Mouse (Mus musculus) lung, postnatal 14 days (tissue): ENCODE results near the gene Fgf4.

Experiments
- DNase-seq: peaks from one replicate; pipeline ENCODE4 v3.0.0; 2021

The Fgf4 gene

GRCm38 (mm10) chr7:144847067-144847466 lies at the start of gene Fgf4:
TSS of gene Fgf4 (plus strand) at chr7:144847367.
- no peak for DNase-seq

GRCm38 (mm10) chr7:144798471-144798870 lies 48.7 kb upstream of the Fgf4 start:
- DNase-seq, result peak; percentile 11

GRCm38 (mm10) chr7:144807036-144807435 lies 40.1 kb upstream of the Fgf4 start:
- no peak for DNase-seq

GRCm38 (mm10) chr7:144807976-144808577 lies 39.1 kb upstream of the Fgf4 start:
- no peak for DNase-seq

GRCm38 (mm10) chr7:144811521-144811920 lies 35.6 kb upstream of the Fgf4 start:
- peak; percentile 21 for DNase-seq

GRCm38 (mm10) chr7:144821901-144822300 lies 25.3 kb upstream of the Fgf4 start:
- no peak for DNase-seq

- no peak for DNase-seq
Measured at GRCm38 (mm10) chr7:144823988-144824387, 23.2 kb upstream of the Fgf4 start.

GRCm38 (mm10) chr7:144828369-144828768 lies 18.8 kb upstream of the Fgf4 start:
- DNase-seq, result no peak

- DNase-seq, result no peak
Measured at GRCm38 (mm10) chr7:144837891-144838488, 9.2 kb upstream of the Fgf4 start, which contains the start of gene Fgf3. TSS of gene Fgf3 (plus strand) at chr7:144838083.

- no peak for DNase-seq
Measured at GRCm38 (mm10) chr7:144838522-144839503, 8.4 kb upstream of the Fgf4 start.

GRCm38 (mm10) chr7:144846158-144846557 lies 1.0 kb upstream of the Fgf4 start:
- peak; percentile 60 for DNase-seq

- no peak for DNase-seq
Measured at GRCm38 (mm10) chr7:144851321-144851720, 4.2 kb downstream of the Fgf4 start.

GRCm38 (mm10) chr7:144854966-144855365 lies 7.8 kb downstream of the Fgf4 start:
- DNase-seq, result no peak

- DNase-seq, result no peak
Measured at GRCm38 (mm10) chr7:144857158-144857557, 10.0 kb downstream of the Fgf4 start.

- no peak for DNase-seq
Measured at GRCm38 (mm10) chr7:144857826-144858342, 10.7 kb downstream of the Fgf4 start.

- no peak for DNase-seq
Measured at GRCm38 (mm10) chr7:144858702-144859101, 11.5 kb downstream of the Fgf4 start.

GRCm38 (mm10) chr7:144861056-144861768 lies 14.0 kb downstream of the Fgf4 start:
- DNase-seq, result no peak

- DNase-seq, result peak; percentile 7
Measured at GRCm38 (mm10) chr7:144861769-144862070, 14.6 kb downstream of the Fgf4 start.

GRCm38 (mm10) chr7:144862126-144862525 lies 15.0 kb downstream of the Fgf4 start:
- DNase-seq, result no peak

- no peak for DNase-seq
Measured at GRCm38 (mm10) chr7:144862712-144863111, 15.5 kb downstream of the Fgf4 start.

GRCm38 (mm10) chr7:144863196-144863595 lies 16.0 kb downstream of the Fgf4 start:
- no peak for DNase-seq

- no peak for DNase-seq
Measured at GRCm38 (mm10) chr7:144864160-144864670, 17.0 kb downstream of the Fgf4 start.

GRCm38 (mm10) chr7:144867161-144867560 lies 20.0 kb downstream of the Fgf4 start:
- no peak for DNase-seq
